Mouse (Mus musculus) midbrain, embryonic 16.5 days (tissue): ENCODE results near the gene Btd. TPM values are rescaled to one million over a fixed set of nuclear protein-coding genes. Genes with fewer than 3 reads are reported as not detected.
"Not testable (repeated sequence)": the region's sequence is repeated elsewhere in the genome, so short reads cannot be mapped to it uniquely, and the experiment has no call there.

Experiments used
- ATAC-seq: fragments of 200-750 bp; cut with Nextera tagmentation; 2 replicates; pipeline ENCODE4 v1.8.0; 2017; ENCODE audit warnings: moderate TSS enrichment
- H3K27ac ChIP-seq: fragments of 300-500 bp; sonication (generic); 2 replicates; pipeline ENCODE4 v1.5.1; 2014; ENCODE audit warnings: mild to moderate bottlenecking, low read length, mixed read lengths
- H3K27me3 ChIP-seq: fragments of 300-500 bp; sonication (generic); 2 replicates; pipeline ENCODE4 v1.6.1; 2014; ENCODE audit warnings: low read depth, low read length, mixed read lengths; ENCODE audit not compliant: control insufficient read depth, insufficient read depth
- H3K36me3 ChIP-seq: fragments of 300-500 bp; sonication (generic); 2 replicates; pipeline ENCODE4 v1.6.1; 2014; ENCODE audit warnings: mild to moderate bottlenecking, low read length, moderate library complexity, mixed read lengths; ENCODE audit not compliant: control insufficient read depth, insufficient read depth
- H3K4me1 ChIP-seq: fragments of 300-500 bp; sonication (generic); 2 replicates; pipeline ENCODE4 v1.6.1; 2014; ENCODE audit warnings: mild to moderate bottlenecking, low read length, mixed read lengths; ENCODE audit not compliant: control insufficient read depth, insufficient read depth
- H3K4me2 ChIP-seq: fragments of 300-500 bp; sonication (generic); 2 replicates; pipeline ENCODE4 v1.6.1; 2014; ENCODE audit warnings: mild to moderate bottlenecking, low read length, mixed read lengths
- H3K4me3 ChIP-seq: fragments of 300-500 bp; sonication (generic); 2 replicates; pipeline ENCODE4 v1.5.1; 2014; ENCODE audit warnings: low read depth, mild to moderate bottlenecking, low read length, moderate library complexity, mixed read lengths
- H3K9ac ChIP-seq: fragments of 300-500 bp; sonication (generic); 2 replicates; pipeline ENCODE4 v1.6.1; 2014; ENCODE audit warnings: low read depth, low read length, mixed read lengths
- H3K9me3 ChIP-seq: fragments of 300-500 bp; sonication (generic); replicated peaks from 2 replicates; pipeline ENCODE4 v1.6.1; 2014; ENCODE audit warnings: mild to moderate bottlenecking, low read length, mixed read lengths; ENCODE audit not compliant: control insufficient read depth, poor library complexity, severe bottlenecking
- WGBS: fragments of 180-500 bp; shearing (Covaris S2); extraction: QIAGEN DNeasy Blood & Tissue Kit; methylation state at CpG from one replicate; pipeline ENCODE4 v1.1.7; 2014; 5-methylcytosine and 5-hydroxymethylcytosine counted together
- polyA plus RNA-seq: library from polyadenylated mRNA; unstranded; fragments of >200 nt; fragmentation: Nextera tagmentation; extraction: Ambion mirVana; gene quantifications from 2 replicates; pipeline ENCODE4 v1.2.1, GENCODE M21; 2015

The Btd gene
- polyA plus RNA-seq: 15.0 and 17.2 TPM in 2 replicates

GRCm38 (mm10) chr14:31640890-31641505, at the start of gene Btd, which contains the start of gene Hacl1:
Gene Btd, plus strand, starts transcription at chr14:31641028.
Gene Hacl1, minus strand, starts transcription at chr14:31641286.
- H3K9me3 ChIP-seq: no peaks in the 10 kb centered on the region
- peak within 1 kb of the TSS; percentile 77 for H3K9ac ChIP-seq
- H3K27ac ChIP-seq: peak within 1 kb of the TSS; percentile 90
- H3K27me3 ChIP-seq: no peaks in the 10 kb centered on the region
- H3K4me1 ChIP-seq: peaks cover 11% of the 10 kb centered on the region
- H3K36me3 ChIP-seq: no peaks in the 10 kb centered on the region
- ATAC-seq: peak; percentile 99
- under 1% methylated on average over 30 of the region's 30 CpGs for WGBS
- peak within 1 kb of the TSS; percentile 98 for H3K4me2 ChIP-seq
- H3K4me3 ChIP-seq: peak within 1 kb of the TSS; percentile 67

- Histone ChIP-seq H3K9ac (no peak within 1 kb of the TSS), H3K27ac (no peak within 1 kb of the TSS), H3K36me3 (no peaks in the 10 kb centered on the region), H3K27me3 (no peaks in the 10 kb centered on the region), H3K4me1 (no peaks in the 10 kb centered on the region), H3K9me3 (0 out of 2 replicates have a peak, but pooled peaks cover 2% of the 10 kb centered on the region), H3K4me2 (no peak within 1 kb of the TSS), H3K4me3 (no peak within 1 kb of the TSS)
- 84% methylated on average over 3 of the region's 3 CpGs for WGBS
- no peak for ATAC-seq
Observed at GRCm38 (mm10) chr14:31591243-31591642, 49.6 kb upstream of the Btd start, which contains the start of gene Colq. Gene Colq, minus strand, starts transcription at chr14:31591343.

- no peak overlapping the region for H3K4me2 ChIP-seq
- no peak overlapping the region for H3K27ac ChIP-seq
- 86% methylated on average over 2 of the region's 2 CpGs for WGBS
- no peak overlapping the region for H3K4me3 ChIP-seq
- H3K9ac ChIP-seq: no peak overlapping the region
- H3K4me1 ChIP-seq: no peaks in the 10 kb centered on the region
- H3K36me3 ChIP-seq: no peaks in the 10 kb centered on the region
- H3K27me3 ChIP-seq: no peaks in the 10 kb centered on the region
- H3K9me3 ChIP-seq: 0 out of 2 replicates have a peak, but pooled peaks cover 2% of the 10 kb centered on the region
- no peak for ATAC-seq
Observed at GRCm38 (mm10) chr14:31593036-31593435, 47.8 kb upstream of the Btd start.

GRCm38 (mm10) chr14:31594693-31595092, 46.1 kb upstream of the Btd start:
- no peak for ATAC-seq
- no peaks in the 10 kb centered on the region for H3K36me3 ChIP-seq
- no peak overlapping the region for H3K4me3 ChIP-seq
- no peaks in the 10 kb centered on the region for H3K27me3 ChIP-seq
- no peak overlapping the region for H3K9ac ChIP-seq
- 0 out of 2 replicates have a peak, but pooled peaks cover 2% of the 10 kb centered on the region for H3K9me3 ChIP-seq
- no peak overlapping the region for H3K27ac ChIP-seq
- WGBS: 75% methylated on average over 3 of the region's 3 CpGs
- H3K4me2 ChIP-seq: no peak overlapping the region
- no peaks in the 10 kb centered on the region for H3K4me1 ChIP-seq

GRCm38 (mm10) chr14:31596408-31596807, 44.4 kb upstream of the Btd start:
- H3K9me3 ChIP-seq: no peaks in the 10 kb centered on the region
- H3K36me3 ChIP-seq: no peaks in the 10 kb centered on the region
- no peaks in the 10 kb centered on the region for H3K27me3 ChIP-seq
- H3K4me1 ChIP-seq: no peaks in the 10 kb centered on the region
- no peak overlapping the region for H3K4me2 ChIP-seq
- ATAC-seq: no peak
- H3K27ac ChIP-seq: no peak overlapping the region
- 85% methylated on average over 7 of the region's 7 CpGs for WGBS
- no peak overlapping the region for H3K9ac ChIP-seq
- no peak overlapping the region for H3K4me3 ChIP-seq

GRCm38 (mm10) chr14:31597446-31597845, 43.4 kb upstream of the Btd start:
- Histone ChIP-seq H3K9me3 (no peaks in the 10 kb centered on the region), H3K9ac (no peak overlapping the region), H3K4me2 (no peak overlapping the region), H3K36me3 (no peaks in the 10 kb centered on the region), H3K4me1 (no peaks in the 10 kb centered on the region), H3K4me3 (no peak overlapping the region), H3K27ac (no peak overlapping the region), H3K27me3 (no peaks in the 10 kb centered on the region)
- 94% methylated on average over 4 of the region's 4 CpGs for WGBS
- ATAC-seq: no peak

- H3K4me2 ChIP-seq: no peak overlapping the region
- H3K27ac ChIP-seq: no peak overlapping the region
- no peaks in the 10 kb centered on the region for H3K36me3 ChIP-seq
- H3K9ac ChIP-seq: no peak overlapping the region
- ATAC-seq: no peak
- no peak overlapping the region for H3K4me3 ChIP-seq
- H3K4me1 ChIP-seq: no peaks in the 10 kb centered on the region
- H3K9me3 ChIP-seq: no peaks in the 10 kb centered on the region
- 91% methylated on average over 14 of the region's 14 CpGs for WGBS
- no peaks in the 10 kb centered on the region for H3K27me3 ChIP-seq
Observed at GRCm38 (mm10) chr14:31601908-31602615, 38.8 kb upstream of the Btd start.

GRCm38 (mm10) chr14:31602616-31602979, 38.2 kb upstream of the Btd start:
- not testable (repeated sequence) for H3K27me3 ChIP-seq, H3K36me3 ChIP-seq, ATAC-seq, H3K9ac ChIP-seq, H3K4me1 ChIP-seq, H3K27ac ChIP-seq, H3K4me3 ChIP-seq, H3K4me2 ChIP-seq, H3K9me3 ChIP-seq
- WGBS: 90% methylated on average over 6 of the region's 6 CpGs

GRCm38 (mm10) chr14:31604916-31605315, 35.9 kb upstream of the Btd start:
- no peak overlapping the region for H3K4me3 ChIP-seq
- H3K4me2 ChIP-seq: no peak overlapping the region
- H3K27ac ChIP-seq: no peak overlapping the region
- no peak overlapping the region for H3K9ac ChIP-seq
- H3K36me3 ChIP-seq: no peaks in the 10 kb centered on the region
- no peaks in the 10 kb centered on the region for H3K9me3 ChIP-seq
- H3K4me1 ChIP-seq: no peaks in the 10 kb centered on the region
- no peak for ATAC-seq
- WGBS: 89% methylated on average over 5 of the region's 5 CpGs
- no peaks in the 10 kb centered on the region for H3K27me3 ChIP-seq
